Mouse (Mus musculus) left cerebral cortex, adult 6 months (tissue): Measurements from ENCODE around the gene Cdk8. TPM values are rescaled to one million over a fixed set of nuclear protein-coding genes. Genes with fewer than 3 reads are reported as not detected.

Source experiments
- long read RNA-seq, 2 experiments: library from polyadenylated mRNA; unstranded; transcript quantifications; one replicate each; pipeline ENCODE4 v2.0.0; 2019 to 2020
- polyA plus RNA-seq: library from polyadenylated mRNA; unstranded; fragments of <200 nt; fragmentation: Nextera tagmentation; gene quantifications from 2 replicates; pipeline ENCODE4 v1.2.3, GENCODE M21; 2021

Cdk8 gene
- polyA plus RNA-seq: 3.1 and 6.2 TPM in 2 replicates
- long read RNA-seq, experiment 1, partial matches to known transcripts: 6 of 18 reads
- long read RNA-seq, experiment 1, other reads (novel, unspliced or antisense): 11 of 18 reads
- long read RNA-seq, experiment 2, partial matches to known transcripts: 3 of 8 reads
- long read RNA-seq, experiment 2, other reads (novel, unspliced or antisense): 1 of 8 reads

GRCm38 (mm10) chr5:146230864-146231654 lies at the start of gene Cdk8:
TSS of gene Cdk8 (plus strand) at chr5:146231230.

GRCm38 (mm10) chr5:146185204-146185603 lies 45.8 kb upstream of the Cdk8 start, which contains the start of gene 1700001J03Rik:
TSS of gene 1700001J03Rik (minus strand) at chr5:146185304.

GRCm38 (mm10) chr5:146220879-146221714 lies 9.9 kb upstream of the Cdk8 start, which contains the start of gene Rnf6:
TSS of gene Rnf6 (minus strand) at chr5:146221555.

Other genes with a start within 250 kb of the Cdk8 start
- not detected in 2 replicates for gene Cyp3a25, start 221.6 kb upstream of the Cdk8 start, polyA plus RNA-seq
- not detected in 2 replicates for gene Cyp3a59, start 152.0 kb upstream of the Cdk8 start, polyA plus RNA-seq
- not detected in 2 replicates for gene Gm5565, start 70.7 kb upstream of the Cdk8 start, polyA plus RNA-seq
- not detected in 2 replicates for gene Gm6309, start 60.5 kb upstream of the Cdk8 start, polyA plus RNA-seq
- not detected in 2 replicates for gene 1700001J03Rik, start 45.9 kb upstream of the Cdk8 start, polyA plus RNA-seq
- 30.8 and 37.7 TPM in 2 replicates for gene Rnf6, start 9.7 kb upstream of the Cdk8 start, polyA plus RNA-seq
- 23.4 and 47.8 TPM in 2 replicates for gene Wasf3, start 153.8 kb downstream of the Cdk8 start, polyA plus RNA-seq